Mouse (Mus musculus) left cerebral cortex, adult 2 months (tissue): ENCODE results near the gene Fbxl5. TPM values are rescaled to one million over a fixed set of nuclear protein-coding genes. Genes with fewer than 3 reads are reported as not detected.
A peak's percentile ranks its signal among the peaks of the same experiment; 100 is the strongest.

ENCODE experiments used
- DNase-seq, 2 experiments: peaks; one replicate each; pipeline ENCODE4 v3.0.0; 2021 to 2022; ENCODE audit warnings: low spot score in 2 of 2, mixed read lengths in 1 of 2; ENCODE audit errors: extremely low spot score in 1 of 2
- H3K27ac ChIP-seq: fragments of 200-600 bp; 2 replicates; pipeline ENCODE4 v1.8.1; 2022
- H3K4me3 ChIP-seq: fragments of 200-600 bp; 2 replicates; pipeline ENCODE4 v1.8.1; 2022
- CTCF ChIP-seq: fragments of 200-600 bp; IDR thresholded peaks from 2 replicates; pipeline ENCODE4 v1.8.1; 2022; ENCODE audit warnings: antibody characterized with exemption, mild to moderate bottlenecking, moderate library complexity
- intact Hi-C: fragments of 180-260 bp; cut with DNase I; formaldehyde crosslinking; loops from one replicate; pipeline ENCODE4 v1.15.1; 2025
- total RNA-seq, 2 experiments: library from RNA; stranded (reverse); gene quantifications; 2 replicates each; pipeline ENCODE4 v1.2.3; 2021

The Fbxl5 gene
- total RNA-seq, 2 experiments from 2014 or later = 85.3 to 92.2 TPM

GRCm38 (mm10) chr5:43848275-43848674, 26.8 kb upstream of the Fbxl5 start:
- no peak for DNase-seq
- no peak overlapping the region for H3K4me3 ChIP-seq
- no peak for TF ChIP-seq CTCF
- intact Hi-C loops = no loop called here
- no peak overlapping the region for H3K27ac ChIP-seq

GRCm38 (mm10) chr5:43847555-43847954, 26.1 kb upstream of the Fbxl5 start:
- H3K4me3 ChIP-seq = no peak overlapping the region
- intact Hi-C loops = no loop called here
- no peak for DNase-seq
- H3K27ac ChIP-seq = no peak overlapping the region
- no peak for TF ChIP-seq CTCF

- intact Hi-C loops = no loop called here
- H3K27ac ChIP-seq = no peak overlapping the region
- DNase-seq = no peak
- TF ChIP-seq CTCF = no peak
- H3K4me3 ChIP-seq = no peak overlapping the region
Measured at GRCm38 (mm10) chr5:43846227-43846626, 24.8 kb upstream of the Fbxl5 start.

GRCm38 (mm10) chr5:43845646-43846045, 24.2 kb upstream of the Fbxl5 start:
- no peak for DNase-seq
- H3K27ac ChIP-seq = no peak overlapping the region
- intact Hi-C loops = no loop called here
- no peak overlapping the region for H3K4me3 ChIP-seq
- no peak for TF ChIP-seq CTCF

- no peak for TF ChIP-seq CTCF
- DNase-seq = peak in 1 of 2 experiments; percentile 13
Measured at GRCm38 (mm10) chr5:43845083-43845482, 23.6 kb upstream of the Fbxl5 start.

GRCm38 (mm10) chr5:43842576-43843155, 21.2 kb upstream of the Fbxl5 start:
- DNase-seq = no peak
- TF ChIP-seq CTCF = no peak
- intact Hi-C loops = loop anchor here (5.0 kb wide), 3 partner anchors 50 to 200 kb away; no protein-coding TSS in a partner anchor
- Histone ChIP-seq H3K4me3 (no peak overlapping the region), H3K27ac (no peak overlapping the region)

More at GRCm38 (mm10) chr5:43845083-43845482, 23.6 kb upstream of the Fbxl5 start:
- intact Hi-C loops = no loop called here
- Histone ChIP-seq H3K27ac (no peak overlapping the region), H3K4me3 (no peak overlapping the region)

GRCm38 (mm10) chr5:43842011-43842285, 20.5 kb upstream of the Fbxl5 start:
- peak overlapping the region; percentile 29 for H3K4me3 ChIP-seq
- DNase-seq = no peak
- peak overlapping the region; percentile 4; the same call in 1 of the 2 replicates for H3K27ac ChIP-seq
- TF ChIP-seq CTCF = no peak
- intact Hi-C loops = loop anchor here (5.0 kb wide), 3 partner anchors 50 to 200 kb away; no protein-coding TSS in a partner anchor

- intact Hi-C loops = loop anchor here (1.0 to 5.0 kb wide), 4 partner anchors 51 to 427 kb away; no protein-coding TSS in a partner anchor
- peak; percentile 99 for TF ChIP-seq CTCF
- Histone ChIP-seq H3K27ac (peak overlapping the region; percentile 4; the same call in 1 of the 2 replicates), H3K4me3 (peak overlapping the region; percentile 29)
- DNase-seq = peak; percentile 32 to 43
Measured at GRCm38 (mm10) chr5:43841144-43842010, 19.9 kb upstream of the Fbxl5 start.

GRCm38 (mm10) chr5:43837372-43837771, 15.9 kb upstream of the Fbxl5 start:
- peak; percentile 84 for TF ChIP-seq CTCF
- Histone ChIP-seq H3K4me3 (no peak overlapping the region), H3K27ac (no peak overlapping the region)
- intact Hi-C loops = no loop called here
- peak; percentile 27 to 45 for DNase-seq

GRCm38 (mm10) chr5:43836590-43836989, 15.2 kb upstream of the Fbxl5 start:
- intact Hi-C loops = no loop called here
- Histone ChIP-seq H3K4me3 (no peak overlapping the region), H3K27ac (no peak overlapping the region)
- no peak for DNase-seq
- peak; percentile 21 for TF ChIP-seq CTCF

- intact Hi-C loops = loop anchor here (10.0 kb wide), 1 partner anchor 153 kb away; no protein-coding TSS in a partner anchor
- no peak for TF ChIP-seq CTCF
- H3K4me3 ChIP-seq = no peak overlapping the region
- DNase-seq = no peak
- H3K27ac ChIP-seq = no peak overlapping the region
Measured at GRCm38 (mm10) chr5:43827366-43827765, 5.9 kb upstream of the Fbxl5 start.

- DNase-seq = no peak
- intact Hi-C loops = loop anchor here (10.0 kb wide), 1 partner anchor 152 kb away; no protein-coding TSS in a partner anchor
Measured at GRCm38 (mm10) chr5:43826883-43827282, 5.4 kb upstream of the Fbxl5 start.

More at GRCm38 (mm10) chr5:43826883-43827282, 5.4 kb upstream of the Fbxl5 start:
- Histone ChIP-seq H3K4me3 (no peak overlapping the region), H3K27ac (no peak overlapping the region)
- TF ChIP-seq CTCF = no peak
